Mouse (Mus musculus) erythroid progenitor cell, adult 5-6 weeks (primary cell): ENCODE results near the gene Lcp2. TPM values are rescaled to one million over a fixed set of nuclear protein-coding genes. Genes with fewer than 3 reads are reported as not detected.
"Not testable (repeated sequence)": the region's sequence is repeated elsewhere in the genome, so short reads cannot be mapped to it uniquely, and the experiment has no call there.

ENCODE experiments used
- ATAC-seq: replicated peaks from 2 replicates; pipeline ENCODE4 v1.8.0; 2016; ENCODE audit warnings: moderate number of reproducible peaks, mild to moderate bottlenecking, moderate TSS enrichment, inconsistent platforms; ENCODE audit not compliant: poor library complexity, low FRiP score, severe bottlenecking
- total RNA-seq, 2 experiments: library from RNA; stranded (forward) in 1 of 2; stranded (reverse) in 1 of 2; fragments of 150-400 nt in 1 of 2; fragments of 186-747, 209-891 nt in 1 of 2; gene quantifications; 2 replicates each; pipeline versions ENCODE4 v1.2.3 to v1.2.4; 2015 to 2017; ENCODE audit warnings: low replicate concordance in 2 of 2

Gene Lcp2
- total RNA-seq, 2 experiments from 2014 or later, result 16.0 to 41.9 TPM

DNA sequence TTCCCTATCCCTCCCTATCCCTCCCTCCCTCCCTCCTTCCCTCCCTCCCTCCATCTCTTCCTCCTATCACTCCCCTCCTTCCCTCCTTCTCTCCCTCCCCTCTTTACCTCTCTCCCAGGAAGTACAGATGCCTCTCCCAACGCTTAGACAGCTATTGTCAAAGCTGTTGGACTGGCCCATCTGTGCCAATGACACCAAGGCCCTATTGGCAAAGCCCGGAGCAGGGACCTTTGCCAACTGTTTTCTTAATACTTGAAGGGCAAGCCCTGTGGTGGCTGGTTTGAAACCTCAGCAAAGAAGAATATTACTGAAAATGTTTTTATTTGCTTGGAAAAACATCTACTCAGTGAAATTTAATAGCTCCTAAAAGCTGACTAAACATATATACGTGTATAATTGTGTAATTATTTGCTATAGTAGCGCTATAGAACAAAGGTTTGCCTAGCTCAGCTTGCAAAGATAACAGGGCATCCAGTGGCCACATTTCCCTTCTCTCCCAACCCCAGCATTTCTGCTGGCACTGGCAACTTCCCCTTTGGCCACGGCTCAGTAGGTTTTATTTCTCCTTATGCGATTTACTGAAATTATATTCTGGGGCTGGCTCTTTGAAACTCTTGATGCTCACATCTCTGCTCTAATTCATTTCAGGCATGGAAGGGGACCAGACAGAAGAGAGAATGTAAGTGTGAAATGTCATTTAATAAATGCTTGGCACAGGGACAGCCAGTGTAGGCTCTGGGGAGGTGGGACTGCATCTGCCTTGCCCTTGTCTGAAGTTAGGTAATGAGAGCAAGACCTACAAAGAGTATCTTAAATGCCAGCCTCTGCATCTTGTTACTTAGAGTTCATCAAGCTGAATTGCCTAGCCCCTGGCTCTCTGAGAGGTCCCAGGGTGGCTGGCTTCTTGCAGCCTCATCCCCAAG is 33.1 kb downstream of the Lcp2 start:
- no peak for ATAC-seq

DNA sequence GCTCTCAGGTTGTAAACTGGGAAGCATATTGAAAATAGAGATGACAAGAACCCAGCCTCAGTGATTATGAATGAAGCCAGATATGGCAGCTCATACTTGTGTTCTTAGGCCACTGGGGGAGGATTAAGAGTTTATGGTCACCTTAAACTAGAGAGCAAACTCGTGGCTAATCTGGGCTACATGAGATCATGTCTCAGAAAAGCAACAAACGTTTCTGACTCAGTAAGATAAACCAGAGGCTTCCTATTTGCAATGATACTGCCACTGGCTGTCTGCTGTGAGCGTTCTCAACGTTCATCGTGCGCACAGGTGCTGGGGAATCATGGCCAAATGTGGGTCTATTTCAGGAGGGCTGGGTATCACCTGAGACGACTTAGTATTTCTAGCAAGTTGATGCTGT is 37.1 kb downstream of the Lcp2 start:
- no peak for ATAC-seq

DNA sequence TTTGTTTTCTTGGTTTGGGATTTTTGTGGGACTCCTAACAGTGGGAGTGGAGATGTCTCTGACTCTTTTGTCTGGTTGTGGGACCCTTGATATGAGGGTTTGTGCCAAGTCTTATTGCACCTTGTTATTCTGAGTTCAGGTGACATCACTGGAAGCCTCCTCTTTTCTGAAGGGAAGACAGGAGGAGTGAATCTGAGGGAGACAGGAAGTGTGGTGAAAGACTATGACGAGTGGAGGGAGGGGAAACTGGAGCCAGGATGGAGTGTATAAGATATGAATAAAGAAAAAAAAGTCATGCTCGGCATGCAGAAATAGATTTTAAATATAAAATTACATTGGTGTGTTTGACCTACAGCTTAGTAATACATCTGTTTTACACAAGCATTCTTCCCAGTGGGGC is 37.9 kb downstream of the Lcp2 start:
- ATAC-seq, result no peak

DNA sequence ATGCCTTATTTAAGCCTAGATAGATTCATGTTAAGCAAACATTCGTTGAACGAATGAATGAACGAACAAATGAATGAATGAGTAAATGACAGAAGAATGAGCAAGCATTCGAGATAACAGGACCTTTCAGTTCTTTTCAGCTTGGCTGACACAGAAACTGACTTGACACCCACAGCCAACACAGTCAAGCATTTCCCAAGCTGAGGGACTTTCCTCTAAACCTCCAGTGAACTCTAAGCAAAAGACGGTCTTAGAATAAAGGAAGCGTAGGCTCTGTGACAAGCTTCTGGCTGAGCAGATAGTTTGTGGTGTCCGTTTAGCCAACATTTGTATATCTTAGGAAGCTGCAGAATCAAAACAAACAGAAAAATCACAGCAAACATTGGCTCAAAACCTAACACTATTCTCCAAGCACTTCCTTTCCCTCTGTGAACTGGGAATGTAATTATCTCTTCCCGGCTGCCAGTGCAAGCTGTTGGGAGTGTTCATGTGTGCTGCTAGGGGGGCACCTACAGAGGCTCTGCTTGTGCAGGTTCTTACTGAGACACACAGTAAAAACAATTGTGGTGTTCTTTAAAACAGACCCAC is 39.5 kb downstream of the Lcp2 start:
- no peak for ATAC-seq

DNA sequence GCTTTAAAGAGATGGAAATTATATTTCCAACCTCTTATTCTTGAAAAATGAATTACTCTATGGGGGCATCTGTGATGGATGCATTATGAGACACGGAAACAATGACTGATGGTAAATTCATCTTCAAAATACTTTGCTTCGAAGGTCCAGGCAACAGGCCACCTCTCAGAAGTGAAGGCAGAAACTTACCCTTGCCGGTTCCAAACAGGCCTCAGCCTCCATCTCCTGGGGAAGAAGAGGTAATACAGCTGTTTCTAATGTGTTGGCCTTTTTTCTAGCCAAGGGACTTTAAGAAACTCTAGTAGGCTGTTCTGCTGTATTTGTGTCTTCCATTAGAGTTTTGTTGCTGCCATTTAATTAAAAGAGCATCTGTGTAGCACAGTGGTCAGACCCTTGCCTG is 40.3 kb downstream of the Lcp2 start:
- no peak for ATAC-seq

DNA sequence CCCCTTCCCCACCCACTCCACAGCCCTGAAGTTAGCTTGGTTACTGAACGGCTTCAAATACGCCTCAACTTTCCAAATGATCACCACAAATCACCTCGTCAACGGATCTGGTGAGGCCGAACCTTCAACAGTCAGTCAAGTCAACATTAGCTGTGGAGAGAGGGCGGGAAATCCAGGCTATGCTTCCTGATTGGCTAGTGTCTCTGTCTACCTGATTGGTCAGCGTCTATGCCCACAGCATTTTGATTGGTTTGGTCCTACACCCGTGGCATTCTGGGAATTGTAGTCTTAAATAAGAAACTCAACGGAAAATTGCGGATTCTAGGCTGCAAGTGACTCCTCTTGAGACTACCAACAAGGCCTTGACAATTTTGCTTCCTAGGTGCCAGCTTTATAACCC is 51.7 kb downstream of the Lcp2 start, which contains the start of gene 4930469K13Rik:
Gene 4930469K13Rik (minus strand): TSS at position 133 of the 400 bp plus-strand sequence.
- no peak for ATAC-seq

DNA sequence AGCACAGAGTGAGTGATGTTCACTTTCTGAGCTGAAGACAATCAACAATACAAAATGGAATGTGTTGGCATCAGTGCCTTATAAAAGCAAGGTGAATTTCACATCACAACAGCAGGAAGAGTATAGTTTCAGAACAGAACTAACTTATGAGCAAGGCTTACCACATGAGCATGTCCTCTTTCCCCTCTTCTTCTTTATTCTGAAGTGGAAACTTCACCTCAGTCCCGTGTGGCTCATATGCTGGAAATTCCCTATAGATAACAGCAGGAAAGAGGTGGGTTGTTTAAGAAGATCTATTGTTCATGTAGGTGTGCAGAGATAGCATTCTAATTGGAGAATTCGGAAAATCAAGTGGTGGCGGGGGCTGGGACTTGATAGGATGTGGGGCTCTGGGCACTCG is 55.1 kb downstream of the Lcp2 start:
- ATAC-seq, result no peak

DNA sequence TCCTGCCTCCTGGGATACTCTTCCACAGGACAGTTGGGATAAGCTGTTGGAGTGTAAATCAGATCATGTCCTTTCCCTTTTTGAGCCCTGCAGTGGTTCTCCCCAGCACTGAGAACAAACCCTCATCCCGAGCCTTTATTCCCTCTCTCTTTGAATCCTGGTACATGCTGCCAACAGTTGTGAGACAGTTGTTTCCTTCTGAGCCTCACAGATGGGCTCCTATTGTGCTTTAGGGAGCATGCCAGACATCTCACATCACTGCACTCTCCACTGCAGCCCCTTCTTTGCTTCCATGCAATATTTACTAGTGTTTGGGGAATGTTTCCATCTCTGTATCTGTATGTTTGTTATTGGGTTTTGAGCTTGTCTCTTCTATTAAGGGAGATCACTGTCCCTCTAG is 58.2 kb downstream of the Lcp2 start:
- no peak for ATAC-seq

DNA sequence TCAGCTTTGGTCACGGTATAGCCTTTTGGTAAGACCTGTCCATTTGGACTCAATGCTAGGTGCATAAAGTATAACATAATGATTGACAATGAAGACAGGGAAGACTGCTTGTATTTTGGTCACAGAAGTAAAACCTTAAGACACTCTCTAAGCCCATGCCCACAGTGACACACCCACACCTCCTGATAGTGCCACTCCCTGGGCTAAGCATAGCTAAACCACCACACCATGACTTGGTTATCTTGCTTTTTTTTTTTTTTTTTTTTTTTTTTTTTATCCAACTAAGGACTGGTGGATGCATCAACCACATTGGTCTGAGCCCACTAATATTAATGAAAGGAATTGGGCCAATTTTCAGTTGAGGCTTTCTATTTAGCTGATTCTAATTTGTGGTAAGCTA is 62.5 kb downstream of the Lcp2 start:
- no peak for ATAC-seq

DNA sequence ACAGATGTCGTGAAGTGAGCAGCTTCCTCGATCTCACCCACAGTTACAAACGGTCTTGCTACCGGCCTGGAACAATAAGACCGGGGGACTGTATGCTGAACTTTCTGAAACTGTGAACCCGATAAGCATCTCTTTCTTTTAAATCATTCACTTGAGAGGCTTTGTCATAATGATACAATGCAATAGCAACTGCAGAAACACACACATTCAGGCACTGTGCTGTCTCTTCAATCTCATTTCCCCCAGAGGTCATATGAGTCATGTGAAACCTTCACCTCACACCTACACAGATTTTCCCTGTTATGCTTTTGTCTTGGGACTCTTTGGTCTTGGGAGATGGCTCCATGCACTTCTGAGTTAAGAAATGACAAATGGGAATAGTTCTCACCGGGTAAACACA is 65.2 kb downstream of the Lcp2 start:
- ATAC-seq, result no peak

DNA sequence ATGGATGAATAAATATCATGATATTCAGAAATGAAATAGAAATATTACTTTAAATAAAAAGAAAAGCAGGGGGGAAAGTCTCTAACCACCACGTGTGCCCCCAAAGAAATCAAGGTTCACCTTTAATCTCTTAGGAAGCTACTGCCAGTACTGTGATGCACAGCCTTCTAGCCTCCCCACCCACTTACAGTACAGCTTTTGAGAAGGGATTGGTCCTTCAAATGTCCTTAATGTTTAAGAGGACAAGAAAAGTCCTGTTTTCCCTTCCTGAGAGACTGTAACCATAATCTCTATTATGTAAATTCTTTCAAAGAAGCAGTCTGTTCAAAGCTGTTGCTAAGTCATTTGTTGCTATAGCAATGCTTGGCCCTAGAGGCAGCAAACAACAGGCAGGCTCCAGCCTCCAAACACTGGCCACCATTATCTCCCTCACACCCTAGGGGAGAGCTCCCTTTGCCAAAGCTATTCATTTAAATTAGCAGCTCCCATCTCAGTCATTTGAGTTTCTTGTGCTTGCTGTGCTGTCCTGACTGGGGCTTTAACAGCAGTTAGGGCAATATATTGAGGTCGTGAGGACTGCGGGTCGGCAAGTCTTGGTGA is 66.2 kb downstream of the Lcp2 start:
- ATAC-seq, result no peak

DNA sequence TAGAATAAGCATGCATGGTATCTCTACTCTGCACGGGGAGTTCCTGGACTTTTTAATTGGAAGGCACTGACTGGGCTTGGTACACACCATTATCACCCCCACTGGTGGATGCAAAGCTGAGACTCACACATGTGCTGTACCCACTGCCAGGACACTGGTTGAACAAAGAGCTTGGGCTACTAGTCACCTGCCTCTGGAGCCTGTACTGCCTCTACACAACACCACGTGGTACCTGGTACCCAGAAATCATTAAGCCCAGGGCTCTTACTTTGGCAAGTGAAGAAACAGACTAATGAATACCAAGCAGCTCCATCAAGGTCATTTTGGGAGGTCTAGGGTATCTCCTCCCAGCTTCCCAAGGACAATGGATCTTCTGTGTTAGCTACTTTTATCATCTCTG is 67.0 kb downstream of the Lcp2 start:
- no peak for ATAC-seq

DNA sequence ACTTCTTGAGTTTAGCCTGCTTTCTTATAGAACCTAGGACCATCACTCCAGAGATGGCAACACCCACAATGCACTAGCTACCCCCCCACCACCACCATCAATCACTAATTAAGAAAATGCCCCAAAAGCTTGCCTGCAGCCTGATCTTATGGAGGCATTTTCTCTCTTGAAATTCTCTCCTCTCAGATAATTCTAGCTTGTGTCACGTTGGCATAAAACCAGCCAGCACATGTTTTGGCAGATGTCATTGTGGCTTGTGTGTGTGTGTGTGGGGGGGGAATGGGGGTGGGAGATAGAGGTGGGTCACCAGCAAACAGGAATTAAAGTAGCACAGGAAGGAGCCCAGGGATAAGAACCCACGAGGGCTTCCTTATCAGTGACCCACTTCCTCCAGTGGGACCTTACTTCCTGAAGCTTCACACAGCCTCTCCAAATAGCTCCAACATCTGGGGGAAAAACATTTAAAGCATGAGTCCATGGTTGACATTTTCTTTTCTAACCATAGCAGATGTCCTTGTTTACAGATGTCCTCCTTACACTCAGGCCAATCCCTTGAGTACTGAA is 69.9 kb downstream of the Lcp2 start:
- no peak for ATAC-seq

DNA sequence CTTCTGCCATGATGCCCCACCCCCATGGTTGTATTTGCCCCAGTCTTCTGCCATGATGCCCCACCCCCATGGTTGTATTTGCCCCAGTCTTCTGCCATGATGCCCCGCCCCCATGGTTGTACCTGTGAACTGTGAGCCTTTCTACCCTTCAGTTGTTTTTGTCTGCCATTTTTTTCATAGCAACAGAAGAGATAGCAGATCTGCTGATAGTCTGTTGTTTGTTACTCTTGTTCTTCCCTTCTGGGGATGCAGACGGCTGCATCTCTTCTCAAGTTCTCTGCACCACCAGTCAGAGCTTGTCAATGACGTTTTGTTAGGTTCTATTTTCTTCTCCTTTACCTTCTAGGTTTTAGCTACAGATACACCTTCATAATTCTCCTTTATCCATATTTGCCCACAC is 70.9 kb downstream of the Lcp2 start:
- ATAC-seq, result no peak

DNA sequence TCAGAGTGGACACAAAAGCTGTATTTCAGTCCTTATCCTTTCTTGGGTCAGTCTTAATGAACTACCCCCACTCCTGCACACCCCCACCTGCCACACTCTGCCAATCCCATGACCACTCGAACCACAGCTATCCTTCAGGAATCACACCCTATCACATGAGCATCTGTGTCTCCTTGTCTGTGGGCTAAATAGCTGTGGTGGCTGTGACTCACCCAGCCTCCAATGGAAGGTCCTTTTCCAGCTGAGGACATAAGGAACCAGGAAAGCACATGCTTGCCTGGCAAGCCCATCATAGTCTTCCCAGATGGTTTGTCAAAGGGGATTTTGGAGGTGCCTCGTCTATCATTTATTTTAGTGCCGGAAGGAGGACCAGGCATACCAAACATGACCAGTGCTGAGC is 71.6 kb downstream of the Lcp2 start:
- no peak for ATAC-seq

DNA sequence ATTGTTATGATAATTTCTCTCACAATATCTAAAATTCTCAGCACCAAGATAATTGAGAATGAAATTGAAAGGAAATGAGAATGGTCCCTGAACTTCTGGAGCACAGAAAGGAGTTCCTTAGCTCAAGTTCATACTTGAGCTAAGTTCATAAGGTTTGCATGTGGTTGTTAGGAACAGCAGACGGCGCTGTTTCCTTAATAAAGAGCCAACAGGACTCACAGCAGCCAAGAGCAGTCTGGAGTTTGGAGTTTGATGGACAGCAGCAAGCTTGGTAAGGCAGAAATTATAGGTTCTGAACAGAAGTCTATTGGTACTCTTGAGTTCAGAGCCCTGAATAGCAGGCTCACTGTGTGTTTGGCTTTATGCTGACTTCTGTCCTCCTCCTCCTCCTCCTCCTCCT is 76.4 kb downstream of the Lcp2 start:
- no peak for ATAC-seq

DNA sequence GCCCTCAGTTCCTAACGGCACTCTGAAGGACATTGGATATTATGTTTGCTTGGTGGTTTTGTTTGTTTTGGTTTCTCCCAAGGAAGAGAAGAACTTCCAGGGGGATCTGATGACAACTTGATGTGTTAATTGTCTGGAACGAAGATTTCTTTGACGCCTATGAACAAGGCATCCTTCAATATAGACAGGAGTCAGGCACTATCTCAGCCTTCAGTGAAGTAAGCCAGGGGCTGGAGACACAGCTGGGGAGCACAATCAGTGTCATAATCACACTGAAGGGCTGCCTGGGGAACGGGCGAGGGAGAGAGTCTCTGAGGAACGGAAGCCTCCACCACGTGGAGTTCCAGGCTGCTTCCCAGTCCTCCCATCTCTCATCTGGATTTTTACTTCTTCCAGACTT is 78.1 kb downstream of the Lcp2 start:
- no peak for ATAC-seq

DNA sequence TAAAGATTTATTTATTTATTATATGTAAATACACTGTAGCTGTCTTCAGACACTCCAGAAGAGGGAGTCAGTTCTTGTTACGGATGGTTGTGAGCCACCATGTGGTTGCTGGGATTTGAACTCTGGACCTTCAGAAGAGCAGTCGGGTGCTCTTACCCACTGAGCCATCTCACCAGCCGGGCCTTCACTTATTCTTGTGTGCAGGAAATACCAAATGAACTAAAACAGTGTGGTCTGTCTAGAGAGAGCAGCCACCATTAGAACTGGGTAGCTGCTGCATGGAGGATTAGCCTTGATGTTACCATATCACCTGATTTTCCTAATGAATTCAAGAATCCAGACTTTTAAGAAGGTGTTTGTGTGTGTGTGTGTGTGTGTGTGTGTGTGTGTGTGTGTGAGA is 79.0 kb downstream of the Lcp2 start:
- ATAC-seq, result not testable (repeated sequence)

DNA sequence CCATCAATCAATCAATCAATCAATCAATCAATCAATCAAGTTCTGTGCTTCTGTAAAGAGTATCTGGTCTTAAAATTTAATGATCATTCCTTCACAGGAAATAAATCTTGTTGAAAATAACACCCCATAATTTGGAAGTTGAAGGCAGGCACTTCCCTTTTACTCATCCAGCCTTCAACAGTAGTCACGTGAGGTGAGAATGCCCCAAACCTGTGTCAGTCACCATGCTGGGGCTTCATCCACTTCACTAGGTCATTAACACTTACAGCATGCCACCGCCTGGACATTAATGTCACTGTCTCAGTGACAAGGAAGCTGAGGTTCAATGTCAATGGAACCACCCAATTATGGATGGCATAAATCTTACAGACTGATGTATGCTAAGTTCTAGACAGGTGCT is 81.7 kb downstream of the Lcp2 start:
- no peak for ATAC-seq

DNA sequence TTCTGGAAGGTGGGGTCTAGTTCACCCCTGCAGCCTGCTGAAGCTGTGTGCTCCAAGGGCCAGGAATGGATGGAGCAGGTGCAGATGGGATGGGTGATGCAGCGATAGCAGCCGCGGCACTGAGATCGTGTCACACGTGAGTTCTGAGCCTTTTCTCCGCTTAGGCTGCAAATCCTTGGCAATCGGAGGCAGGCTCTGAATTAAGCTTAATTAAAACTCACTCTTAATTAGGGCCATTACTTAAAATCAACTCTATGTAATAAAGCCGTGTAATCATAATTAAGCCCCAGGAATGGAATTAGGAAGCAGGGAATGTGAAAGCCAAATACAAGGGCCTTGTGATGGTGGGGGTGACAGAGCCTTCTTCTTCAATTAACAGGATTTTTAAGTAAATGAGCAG is 92.6 kb downstream of the Lcp2 start:
- no peak for ATAC-seq
